Mouse (Mus musculus) cortical plate, adult 2 months (tissue): Measurements from ENCODE around the gene Gcc1. TPM values are rescaled to one million over a fixed set of nuclear protein-coding genes. Genes with fewer than 3 reads are reported as not detected.

Experiments
- H3K27ac ChIP-seq: fragments of 200-500 bp; 2 replicates; pipeline ENCODE4 v1.5.1; 2012; ENCODE audit warnings: low read length, control low read depth, inconsistent platforms; ENCODE audit not compliant: insufficient read depth
- H3K4me1 ChIP-seq: fragments of 200-500 bp; 2 replicates; pipeline ENCODE4 v1.6.1; 2011; ENCODE audit warnings: low read length; ENCODE audit not compliant: control insufficient read depth, insufficient read depth
- H3K4me3 ChIP-seq: fragments of 200-500 bp; 2 replicates; pipeline ENCODE4 v1.5.1; 2011; ENCODE audit warnings: mild to moderate bottlenecking, low read length, control low read depth; ENCODE audit not compliant: insufficient read depth
- CTCF ChIP-seq: fragments of 200-500 bp; IDR thresholded peaks from 2 replicates; pipeline ENCODE4 v1.5.1; 2011; ENCODE audit warnings: mild to moderate bottlenecking, control low read depth, low read length; ENCODE audit not compliant: insufficient read depth; ENCODE audit errors: extremely low read depth
- POLR2A ChIP-seq: fragments of 200-500 bp; IDR thresholded peaks from 2 replicates; pipeline ENCODE4 v1.6.1; 2011; ENCODE audit warnings: mild to moderate bottlenecking, low read length, control low read depth; ENCODE audit not compliant: insufficient read depth; ENCODE audit errors: extremely low read depth
- polyA plus RNA-seq: library from polyadenylated mRNA; depleted of rRNA; stranded (reverse); fragments of >200 nt; gene quantifications from 2 replicates; pipeline ENCODE4 v1.2.3, GENCODE M21; 2012; rRNA removed

The Gcc1 gene
- polyA plus RNA-seq = 9.5 and 9.7 TPM in 2 replicates

DNA sequence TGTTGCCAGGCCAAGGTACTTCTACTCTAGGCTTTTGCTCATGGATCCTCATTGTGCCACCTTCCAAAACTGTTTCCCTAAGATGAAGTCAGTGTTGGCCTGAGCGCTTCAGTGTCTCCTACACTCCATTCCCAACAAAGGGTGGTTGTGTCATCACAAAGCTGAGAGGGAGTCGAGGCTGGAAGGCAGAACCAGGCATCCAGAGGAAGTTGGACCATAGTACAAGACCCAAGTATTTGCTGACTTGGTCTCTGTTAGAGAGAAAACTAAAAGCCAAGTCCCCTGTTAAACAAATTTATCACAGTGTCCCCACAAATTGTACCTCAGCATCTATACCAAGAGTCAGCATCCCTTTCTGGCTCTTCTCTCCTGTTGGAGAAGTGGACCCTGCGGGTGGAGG lies at the start of gene Gcc1:
TSS of gene Gcc1 (minus strand) at position 101 of the 400 bp plus-strand sequence.
- no peak for TF ChIP-seq CTCF
- TF ChIP-seq POLR2A = no peak
- H3K4me3 ChIP-seq = no peak within 1 kb of the TSS
- peaks cover 3% of the 10 kb centered on the region; the same call in 1 of the 2 replicates for H3K4me1 ChIP-seq
- H3K27ac ChIP-seq = no peak within 1 kb of the TSS

- no peak within 1 kb of the TSS for H3K4me3 ChIP-seq
- no peak for TF ChIP-seq POLR2A
- no peak for TF ChIP-seq CTCF
- H3K4me1 ChIP-seq = no peaks in the 10 kb centered on the region
- H3K27ac ChIP-seq = no peak within 1 kb of the TSS
Measured at GRCm38 (mm10) chr6:28474839-28475238, 46.6 kb upstream of the Gcc1 start, which contains the start of gene Snd1. Snd1 (plus strand) TSS chr6:28475139.

DNA sequence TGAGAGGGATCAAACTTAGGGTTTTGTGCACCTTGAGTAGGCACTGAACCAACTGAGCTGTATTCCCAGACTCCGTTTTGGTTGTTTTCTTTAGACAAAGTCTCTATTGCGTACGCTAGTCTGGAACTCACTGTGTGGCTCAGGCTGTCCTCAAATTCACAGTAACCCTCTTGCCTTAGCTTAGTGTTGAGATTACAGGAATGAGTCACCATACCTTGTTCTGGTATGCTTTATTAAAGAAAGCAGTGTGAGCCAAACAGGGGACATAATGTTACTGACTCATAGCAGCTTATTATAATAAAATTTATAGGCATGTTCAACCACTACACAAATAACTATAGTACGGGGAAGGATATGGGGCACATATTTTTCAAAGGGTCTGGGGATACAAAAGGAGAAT lies 46.0 kb upstream of the Gcc1 start:
- TF ChIP-seq POLR2A = no peak
- no peak for TF ChIP-seq CTCF
- no peak overlapping the region for H3K27ac ChIP-seq
- H3K4me3 ChIP-seq = no peak overlapping the region
- H3K4me1 ChIP-seq = no peaks in the 10 kb centered on the region

- Histone ChIP-seq H3K4me3 (no peak overlapping the region), H3K4me1 (no peaks in the 10 kb centered on the region), H3K27ac (no peak overlapping the region)
- TF ChIP-seq CTCF = no peak
- no peak for TF ChIP-seq POLR2A
Measured at GRCm38 (mm10) chr6:28471284-28472035, 43.3 kb upstream of the Gcc1 start.

- H3K4me1 ChIP-seq = no peaks in the 10 kb centered on the region
Measured at GRCm38 (mm10) chr6:28470621-28471020, 42.4 kb upstream of the Gcc1 start.

GRCm38 (mm10) chr6:28470017-28470602 lies 41.9 kb upstream of the Gcc1 start:
- H3K4me3 ChIP-seq = no peak overlapping the region

More at GRCm38 (mm10) chr6:28470621-28471020, 42.4 kb upstream of the Gcc1 start:
- TF ChIP-seq CTCF (no peak), POLR2A (no peak)
- Histone ChIP-seq H3K27ac (no peak overlapping the region), H3K4me3 (no peak overlapping the region)

DNA sequence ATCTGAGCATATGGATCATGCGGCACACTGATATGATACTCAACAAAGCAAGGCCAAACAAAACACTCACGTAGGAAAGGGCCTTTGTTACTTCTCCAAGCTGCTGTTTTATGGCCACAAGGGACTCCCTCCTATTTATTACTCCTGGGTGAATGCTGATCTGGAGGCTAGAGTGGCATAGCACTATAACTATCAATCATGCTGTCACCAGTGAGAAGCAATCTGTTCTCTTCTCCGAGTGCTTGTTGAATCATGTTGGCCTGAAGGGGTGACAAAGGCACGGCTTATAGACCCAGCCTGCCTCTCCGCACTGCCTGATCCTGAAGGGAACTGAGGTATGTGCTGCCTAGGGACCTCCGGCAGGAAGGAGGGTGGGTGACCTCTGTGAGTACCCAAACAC lies 36.4 kb upstream of the Gcc1 start:
- TF ChIP-seq CTCF (no peak), POLR2A (no peak)
- Histone ChIP-seq H3K4me1 (no peaks in the 10 kb centered on the region), H3K27ac (no peak overlapping the region), H3K4me3 (no peak overlapping the region)

More at GRCm38 (mm10) chr6:28470017-28470602, 41.9 kb upstream of the Gcc1 start:
- Histone ChIP-seq H3K4me1 (no peaks in the 10 kb centered on the region), H3K27ac (no peak overlapping the region)
- TF ChIP-seq POLR2A (no peak), CTCF (no peak)

- peak; percentile 44 for TF ChIP-seq CTCF
- no peak for TF ChIP-seq POLR2A
- H3K27ac ChIP-seq = no peak overlapping the region
- H3K4me3 ChIP-seq = no peak overlapping the region
Measured at GRCm38 (mm10) chr6:28460534-28460933, 32.3 kb upstream of the Gcc1 start.

GRCm38 (mm10) chr6:28459221-28459668 lies 31.1 kb upstream of the Gcc1 start:
- H3K4me1 ChIP-seq = no peaks in the 10 kb centered on the region
- H3K4me3 ChIP-seq = no peak overlapping the region
- no peak for TF ChIP-seq POLR2A
- no peak for TF ChIP-seq CTCF
- no peak overlapping the region for H3K27ac ChIP-seq

More at GRCm38 (mm10) chr6:28460534-28460933, 32.3 kb upstream of the Gcc1 start:
- no peaks in the 10 kb centered on the region for H3K4me1 ChIP-seq

GRCm38 (mm10) chr6:28450977-28451376 lies 22.8 kb upstream of the Gcc1 start:
- no peak for TF ChIP-seq CTCF
- TF ChIP-seq POLR2A = no peak
- H3K27ac ChIP-seq = no peak overlapping the region

More at GRCm38 (mm10) chr6:28450977-28451376, 22.8 kb upstream of the Gcc1 start:
- no peaks in the 10 kb centered on the region for H3K4me1 ChIP-seq
- no peak overlapping the region for H3K4me3 ChIP-seq
